Comparison of ENCODE assay signal across 18 mouse cellular contexts in the genomic region with DNA sequence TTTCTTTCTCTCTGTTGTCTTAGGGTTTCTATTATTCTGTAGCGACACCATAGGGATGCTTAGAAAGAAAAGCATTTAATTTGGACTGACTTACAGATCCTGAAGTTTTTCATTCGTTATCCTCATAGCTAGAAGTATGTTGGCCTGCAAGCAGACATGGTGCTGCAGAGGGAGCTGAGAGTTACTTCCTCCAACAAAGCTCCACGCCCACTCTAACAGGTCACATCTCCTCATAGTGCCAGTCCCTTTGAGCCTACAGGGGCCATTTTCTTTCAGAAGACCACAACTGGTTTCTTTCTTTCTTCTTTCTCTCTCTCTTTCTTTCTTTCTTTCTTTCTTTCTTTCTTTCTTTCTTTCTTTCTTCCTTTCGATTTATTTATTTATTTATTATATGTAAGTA.
"Had no signal": no experiment of that assay in that cellular context is flagged by ENCODE, and none has a peak within 500 bp of the region (broad histone marks: within the 10 kb centered on the region; RNA-seq: fewer than 3 reads in every experiment).

No protein-coding gene starts in this region.

- H3K27me3 ChIP-seq: lung, embryonic 15.5 days; megakaryocyte, embryonic 14.5 days; midbrain, embryonic 13.5 days; midbrain, embryonic 15.5 days; neural tube, embryonic 12.5 days; stomach, embryonic 15.5 days had no signal

- H3K4me2 ChIP-seq: lung, embryonic 15.5 days; midbrain, embryonic 11.5 days; midbrain, embryonic 13.5 days; midbrain, embryonic 15.5 days; neural tube, embryonic 12.5 days; stomach, embryonic 15.5 days had no signal

- H3K4me3 ChIP-seq: lung, embryonic 15.5 days; megakaryocyte, embryonic 14.5 days; midbrain, embryonic 13.5 days; midbrain, embryonic 15.5 days; neural tube, embryonic 12.5 days; stomach, embryonic 15.5 days had no signal

- H3K27ac ChIP-seq: lung, embryonic 15.5 days; macrophage; midbrain, embryonic 13.5 days; midbrain, embryonic 15.5 days; neural tube, embryonic 12.5 days; stomach, embryonic 15.5 days; stomach, postnatal 0 days had no signal

- H3K9ac ChIP-seq: liver, postnatal 0 days; lung, embryonic 15.5 days; midbrain, embryonic 13.5 days; midbrain, embryonic 15.5 days; neural tube, embryonic 12.5 days; stomach, embryonic 15.5 days had no signal

- H3K9me3 ChIP-seq: lung, embryonic 15.5 days; megakaryocyte, embryonic 14.5 days; midbrain, embryonic 13.5 days; midbrain, embryonic 15.5 days; neural tube, embryonic 12.5 days; stomach, embryonic 15.5 days had no signal

- ATAC-seq: liver, postnatal 0 days; lung, postnatal 0 days; midbrain, embryonic 13.5 days; midbrain, embryonic 15.5 days had no signal

- H3K36me3 ChIP-seq: lung, embryonic 15.5 days; midbrain, embryonic 13.5 days; midbrain, embryonic 15.5 days; neural tube, embryonic 12.5 days; stomach, embryonic 15.5 days had no signal

- DNase-seq: liver, postnatal 0 days; lung, adult 2 months; lung, postnatal 14 days; lung, postnatal 36 days; right cerebral cortex, postnatal 14 days; thymus, adult 2 months; thymus, postnatal 25 days; thymus, postnatal 4 days had no signal

- H3K4me1 ChIP-seq: lung, embryonic 15.5 days; midbrain, embryonic 13.5 days; midbrain, embryonic 15.5 days; neural tube, embryonic 12.5 days; stomach, embryonic 15.5 days had no signal
